Mouse (Mus musculus) forebrain, postnatal 0 days (tissue): Measurements from ENCODE around the gene Apbb1ip. TPM values are rescaled to one million over a fixed set of nuclear protein-coding genes. Genes with fewer than 3 reads are reported as not detected.

ENCODE experiments used
- ATAC-seq: fragments of 200-750 bp; cut with Nextera tagmentation; 2 replicates; pipeline ENCODE4 v1.8.0; 2017; ENCODE audit warnings: mild to moderate bottlenecking, moderate library complexity
- DNase-seq: peaks from one replicate; pipeline ENCODE4 v3.0.0-alpha.2; 2015
- H3K27ac ChIP-seq: fragments of 300-500 bp; sonication (generic); 2 replicates; pipeline ENCODE4 v1.5.1; 2014; ENCODE audit warnings: low read depth, mild to moderate bottlenecking, antibody characterized with exemption, low read length, moderate library complexity, mixed read lengths
- H3K27me3 ChIP-seq: fragments of 300-500 bp; sonication (generic); 2 replicates; pipeline ENCODE4 v1.6.1; 2014; ENCODE audit warnings: mild to moderate bottlenecking, low read length, mixed read lengths; ENCODE audit not compliant: insufficient read depth
- H3K36me3 ChIP-seq: fragments of 300-500 bp; sonication (generic); 2 replicates; pipeline ENCODE4 v1.6.1; 2014; ENCODE audit warnings: mild to moderate bottlenecking, moderate library complexity; ENCODE audit not compliant: insufficient read depth
- H3K4me1 ChIP-seq: fragments of 300-500 bp; sonication (generic); 2 replicates; pipeline ENCODE4 v1.6.1; 2014; ENCODE audit warnings: antibody characterized with exemption; ENCODE audit not compliant: insufficient read depth
- H3K4me2 ChIP-seq: fragments of 300-500 bp; sonication (generic); 2 replicates; pipeline ENCODE4 v1.6.1; 2014; ENCODE audit warnings: low read depth, mild to moderate bottlenecking, moderate library complexity
- H3K4me3 ChIP-seq: fragments of 300-500 bp; sonication (generic); 2 replicates; pipeline ENCODE4 v1.5.1; 2014; ENCODE audit warnings: low read depth, low read length, mixed read lengths
- H3K9ac ChIP-seq: fragments of 300-500 bp; sonication (generic); 2 replicates; pipeline ENCODE4 v1.6.1; 2014; ENCODE audit warnings: mild to moderate bottlenecking
- H3K9me3 ChIP-seq: fragments of 300-500 bp; sonication (generic); 2 replicates; pipeline ENCODE4 v1.6.1; 2016; ENCODE audit warnings: low read length
- CTCF ChIP-seq: sonication (generic); IDR thresholded peaks from 2 replicates; pipeline ENCODE4 v1.5.1; 2016; ENCODE audit warnings: antibody characterized with exemption, control low read depth, low read depth
- WGBS: fragments of 180-500 bp; shearing (Covaris S2); extraction: QIAGEN DNeasy Blood & Tissue Kit; methylation state at CpG from one replicate; pipeline ENCODE4 v1.1.7; 2014; 5-methylcytosine and 5-hydroxymethylcytosine counted together
- polyA plus RNA-seq: library from polyadenylated mRNA; unstranded; fragments of >200 nt; fragmentation: Nextera tagmentation; extraction: Ambion mirVana; gene quantifications from 2 replicates; pipeline ENCODE4 v1.2.1, GENCODE M21; 2015
- total RNA-seq: library from RNA; depleted of rRNA; stranded (reverse); fragments of >200 nt; gene quantifications from 2 replicates; pipeline ENCODE4 v1.2.3, GENCODE M21; 2014

The Apbb1ip gene
- total and polyA plus RNA-seq, 2 experiments from 2014 or later = 0.19 to 1.6 TPM

DNA sequence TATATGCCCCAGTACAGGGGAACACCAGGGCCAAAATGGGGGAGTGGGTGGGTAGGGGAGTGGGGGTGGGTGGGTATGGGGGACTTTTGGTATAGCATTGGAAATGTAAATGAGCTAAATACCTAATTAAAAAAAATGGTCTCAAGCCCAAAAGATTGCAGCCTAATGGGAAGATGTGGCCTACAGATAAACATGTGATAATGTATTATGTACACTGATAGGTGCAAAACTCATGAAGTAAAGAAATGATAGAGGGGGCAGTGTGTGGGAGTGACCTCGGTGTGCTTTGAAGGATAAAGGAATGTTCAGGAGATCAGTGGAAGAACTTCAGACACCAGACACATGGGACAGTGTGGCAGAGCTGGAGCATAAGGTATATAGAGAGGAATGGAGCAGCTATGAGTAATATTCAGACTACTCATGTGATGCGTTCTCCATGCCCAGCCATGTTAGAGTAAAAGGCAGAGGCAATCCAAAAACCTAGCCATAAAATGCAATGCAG is 9.3 kb downstream of the Apbb1ip start:
- Histone ChIP-seq H3K9me3 (no peaks in the 10 kb centered on the region), H3K4me1 (no peaks in the 10 kb centered on the region), H3K36me3 (no peaks in the 10 kb centered on the region), H3K4me2 (no peak overlapping the region), H3K27ac (no peak overlapping the region), H3K4me3 (no peak overlapping the region), H3K27me3 (no peaks in the 10 kb centered on the region), H3K9ac (no peak overlapping the region)
- TF ChIP-seq CTCF = no peak
- DNase-seq (no peak), ATAC-seq (no peak)
- 93% methylated on average over 2 of the region's 2 CpGs for WGBS

DNA sequence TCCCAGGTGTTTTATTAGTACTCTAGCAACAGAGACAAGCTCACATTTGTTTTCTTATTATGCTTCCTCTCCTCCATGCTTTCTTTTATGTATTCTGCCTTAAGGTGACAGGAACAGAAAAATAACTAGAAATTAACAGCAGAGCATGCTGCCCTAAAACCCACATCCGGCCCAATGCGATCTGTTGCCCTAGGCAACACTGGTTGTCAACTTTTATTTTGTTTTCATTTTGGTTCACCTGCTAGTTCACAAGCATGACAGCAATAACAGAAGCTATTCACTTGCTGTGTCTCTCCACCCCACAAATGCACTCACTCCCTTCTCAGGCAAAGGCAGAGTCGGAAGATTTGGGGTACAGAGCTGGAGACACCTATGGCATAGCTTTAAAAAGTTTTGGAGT is 10.3 kb downstream of the Apbb1ip start:
- Histone ChIP-seq H3K9ac (no peak overlapping the region), H3K36me3 (no peaks in the 10 kb centered on the region), H3K27me3 (no peaks in the 10 kb centered on the region), H3K4me3 (no peak overlapping the region), H3K9me3 (no peaks in the 10 kb centered on the region), H3K4me1 (no peaks in the 10 kb centered on the region), H3K4me2 (no peak overlapping the region), H3K27ac (no peak overlapping the region)
- TF ChIP-seq CTCF = no peak
- WGBS = 78% methylated on average over 3 of the region's 3 CpGs
- DNase-seq = no peak
- ATAC-seq = no peak

DNA sequence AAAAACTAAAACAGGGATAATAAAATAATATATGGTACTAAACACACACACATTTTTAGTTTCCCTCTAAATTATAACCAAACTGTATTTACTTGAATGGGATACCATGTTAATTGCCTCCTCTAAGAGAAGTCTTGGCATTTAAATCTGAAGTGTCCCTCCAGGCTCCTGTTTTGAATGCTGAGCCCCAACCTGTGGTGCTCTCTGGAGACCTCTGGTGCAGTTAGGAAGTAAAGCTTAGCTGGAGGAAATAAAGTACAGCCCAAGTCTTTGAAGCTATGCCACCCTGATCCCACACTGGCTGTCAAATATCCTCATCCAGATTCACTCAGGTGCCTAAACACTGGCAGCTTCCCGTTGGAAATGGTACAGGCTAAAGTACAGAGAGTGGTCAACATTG is 10.9 kb downstream of the Apbb1ip start:
- H3K4me2 ChIP-seq = no peak overlapping the region
- H3K9me3 ChIP-seq = no peaks in the 10 kb centered on the region
- H3K9ac ChIP-seq = no peak overlapping the region
- no peak for TF ChIP-seq CTCF
- WGBS = 54% methylated on average over 1 of the region's 1 CpGs
- H3K27me3 ChIP-seq = no peaks in the 10 kb centered on the region
- no peaks in the 10 kb centered on the region for H3K36me3 ChIP-seq
- no peak for DNase-seq
- ATAC-seq = no peak
- H3K27ac ChIP-seq = no peak overlapping the region
- H3K4me3 ChIP-seq = no peak overlapping the region
- no peaks in the 10 kb centered on the region for H3K4me1 ChIP-seq

DNA sequence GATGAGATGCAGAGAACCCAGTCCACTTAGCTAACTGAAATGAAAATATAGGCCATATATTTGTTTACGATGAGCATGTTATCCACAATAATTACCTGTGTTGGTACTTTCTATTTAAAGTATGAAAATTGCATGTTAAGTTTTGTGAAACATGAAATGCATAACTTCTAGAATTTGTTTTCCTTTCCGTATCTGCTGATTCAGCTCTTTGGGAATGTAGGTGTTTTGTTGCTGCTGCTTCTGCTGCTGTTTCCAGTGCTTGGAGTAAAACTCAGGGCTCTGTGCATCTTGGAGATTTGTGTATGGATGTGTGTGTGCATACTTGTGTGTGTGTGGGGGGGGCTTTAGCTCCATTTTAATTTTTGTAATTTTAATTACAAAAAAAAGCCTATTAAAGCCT is 14.8 kb downstream of the Apbb1ip start:
- WGBS = 95% methylated on average over 2 of the region's 2 CpGs
- Histone ChIP-seq H3K9ac (no peak overlapping the region), H3K36me3 (no peaks in the 10 kb centered on the region), H3K27ac (no peak overlapping the region), H3K4me3 (no peak overlapping the region), H3K27me3 (no peaks in the 10 kb centered on the region), H3K4me2 (no peak overlapping the region), H3K9me3 (no peaks in the 10 kb centered on the region), H3K4me1 (no peaks in the 10 kb centered on the region)
- no peak for TF ChIP-seq CTCF
- DNase-seq (no peak), ATAC-seq (no peak)

DNA sequence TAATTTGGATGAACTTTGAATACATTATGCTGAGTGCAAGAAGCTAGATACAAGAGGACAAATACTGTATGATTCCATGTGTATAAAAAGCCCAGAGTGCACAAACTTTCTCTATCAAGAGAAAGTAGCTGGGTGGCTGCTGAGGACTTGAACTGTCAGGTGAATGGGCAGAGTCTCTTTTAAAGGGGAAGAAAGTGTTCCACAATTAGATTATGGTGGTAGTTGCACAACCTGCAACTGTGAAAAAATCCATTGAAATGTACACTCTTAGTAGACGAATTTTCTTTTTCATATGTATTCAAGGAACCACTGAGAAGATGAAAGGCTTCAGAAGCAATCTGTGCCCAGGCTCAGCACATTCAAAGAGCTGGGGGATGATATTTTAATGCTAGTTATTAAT is 15.7 kb downstream of the Apbb1ip start:
- no peak for TF ChIP-seq CTCF

DNA sequence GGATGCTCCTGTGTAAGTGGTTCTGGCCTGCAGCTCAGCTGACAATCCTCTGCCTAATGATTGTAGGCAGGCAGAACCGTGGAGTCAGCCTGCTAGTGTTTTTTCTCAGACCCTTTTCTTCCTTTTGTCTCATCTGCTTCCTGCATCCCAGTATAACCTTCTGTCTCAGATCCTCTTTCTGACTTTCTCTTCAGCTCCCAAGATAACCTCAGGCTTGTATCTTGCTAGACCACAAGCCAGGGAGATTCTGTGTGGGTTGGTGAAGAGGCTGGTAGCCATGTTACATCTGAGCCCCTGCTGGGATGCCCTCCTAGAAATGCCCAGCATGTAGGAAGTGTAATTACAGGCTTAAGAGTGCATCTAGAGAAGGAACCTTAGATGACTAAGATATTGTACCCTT is 16.5 kb downstream of the Apbb1ip start:
- H3K36me3 ChIP-seq = no peaks in the 10 kb centered on the region
- no peak overlapping the region for H3K27ac ChIP-seq
- ATAC-seq = no peak
- no peak overlapping the region for H3K9ac ChIP-seq
- no peak for TF ChIP-seq CTCF
- H3K9me3 ChIP-seq = no peaks in the 10 kb centered on the region
- DNase-seq = no peak
- no peaks in the 10 kb centered on the region for H3K27me3 ChIP-seq
- H3K4me1 ChIP-seq = no peaks in the 10 kb centered on the region
- H3K4me2 ChIP-seq = no peak overlapping the region
- no peak overlapping the region for H3K4me3 ChIP-seq
- 31% methylated on average over 1 of the region's 1 CpGs for WGBS

More for the DNA sequence above, 15.7 kb downstream of the Apbb1ip start:
- WGBS = 60% methylated on average over 1 of the region's 1 CpGs
- Histone ChIP-seq H3K4me3 (no peak overlapping the region), H3K4me2 (no peak overlapping the region), H3K27me3 (no peaks in the 10 kb centered on the region), H3K27ac (no peak overlapping the region), H3K4me1 (no peaks in the 10 kb centered on the region), H3K9ac (no peak overlapping the region), H3K36me3 (no peaks in the 10 kb centered on the region), H3K9me3 (no peaks in the 10 kb centered on the region)
- no peak for DNase-seq
- ATAC-seq = no peak

DNA sequence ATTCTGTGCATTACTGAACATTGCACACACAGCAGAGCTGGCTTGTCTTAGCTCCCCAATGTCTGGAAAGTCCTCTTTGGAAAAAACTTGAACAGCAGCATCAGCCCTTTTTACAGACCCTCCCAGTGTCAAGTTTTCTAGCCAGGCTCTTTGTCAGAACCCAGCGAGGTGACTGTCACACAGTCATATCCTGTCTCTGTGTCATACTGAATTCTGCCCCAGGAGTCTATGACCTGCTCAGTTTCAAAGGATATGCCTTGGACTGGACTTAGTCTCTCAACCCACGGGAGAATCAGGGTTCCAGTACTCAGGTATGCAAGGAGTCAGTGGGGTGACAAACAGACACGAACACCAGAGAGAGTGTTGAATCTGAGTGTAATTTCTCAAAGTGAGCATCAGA is 21.2 kb downstream of the Apbb1ip start:
- Histone ChIP-seq H3K9me3 (no peaks in the 10 kb centered on the region), H3K9ac (no peak overlapping the region), H3K4me2 (no peak overlapping the region), H3K27me3 (no peaks in the 10 kb centered on the region), H3K4me3 (no peak overlapping the region), H3K36me3 (no peaks in the 10 kb centered on the region), H3K27ac (no peak overlapping the region), H3K4me1 (no peaks in the 10 kb centered on the region)
- ATAC-seq (no peak), DNase-seq (no peak)
- no peak for TF ChIP-seq CTCF
- WGBS = 81% methylated on average over 3 of the region's 3 CpGs

- Histone ChIP-seq H3K4me1 (no peaks in the 10 kb centered on the region), H3K36me3 (no peaks in the 10 kb centered on the region), H3K27ac (no peak overlapping the region), H3K27me3 (no peaks in the 10 kb centered on the region), H3K9me3 (no peaks in the 10 kb centered on the region), H3K4me3 (no peak overlapping the region), H3K9ac (no peak overlapping the region), H3K4me2 (no peak overlapping the region)
- TF ChIP-seq CTCF = no peak
- ATAC-seq = no peak
- no peak for DNase-seq
Observed at GRCm38 (mm10) chr2:22796487-22796886, 22.6 kb downstream of the Apbb1ip start.
